Mouse (Mus musculus) C2C12 (cell line): ENCODE measurements around the gene A530064D06Rik. TPM values are rescaled to one million over a fixed set of nuclear protein-coding genes. Genes with fewer than 3 reads are reported as not detected.
A peak's percentile ranks its signal among the peaks of the same experiment; 100 is the strongest.

Experiments
- H3K27me3 ChIP-seq: one replicate; pipeline ENCODE4 v1.6.1; 2011; ENCODE audit not compliant: control insufficient read depth, insufficient read depth, insufficient read length
- H3K36me3 ChIP-seq: one replicate; pipeline ENCODE4 v1.6.1; 2011; ENCODE audit not compliant: control insufficient read depth, insufficient read depth
- H3K4me3 ChIP-seq: one replicate; pipeline ENCODE4 v1.5.1; 2011; ENCODE audit warnings: mild to moderate bottlenecking, control low read depth; ENCODE audit not compliant: poor library complexity, insufficient read depth, severe bottlenecking
- H3K79me2 ChIP-seq: one replicate; pipeline ENCODE4 v1.6.1; 2011; ENCODE audit not compliant: control insufficient read depth, insufficient read depth
- H3K79me3 ChIP-seq: one replicate; pipeline ENCODE4 v1.6.1; 2011; ENCODE audit warnings: low read depth, control low read depth
- H3ac ChIP-seq: one replicate; pipeline ENCODE3; 2011; ENCODE audit warnings: low read depth; ENCODE audit not compliant: control insufficient read depth, insufficient read length
- CEBPB ChIP-seq: IDR thresholded peaks from one replicate; pipeline ENCODE4 v1.6.1; 2011; ENCODE audit warnings: low read depth, mild to moderate bottlenecking, control low read depth, moderate library complexity
- CTCF ChIP-seq: IDR thresholded peaks from one replicate; pipeline ENCODE4 v1.5.1; 2011; ENCODE audit not compliant: control insufficient read depth, insufficient read depth, insufficient read length
- FOSL1 ChIP-seq: IDR thresholded peaks from one replicate; pipeline ENCODE4 v1.8.0; 2011; ENCODE audit warnings: mild to moderate bottlenecking, low read length; ENCODE audit not compliant: poor library complexity, insufficient read depth, severe bottlenecking
- MAX ChIP-seq: IDR thresholded peaks from one replicate; pipeline ENCODE4 v1.6.1; 2011; ENCODE audit warnings: mild to moderate bottlenecking, control low read depth
- MYOD1 ChIP-seq: IDR thresholded peaks from one replicate; pipeline ENCODE4 v1.6.1; 2011; ENCODE audit warnings: low read depth; ENCODE audit not compliant: control insufficient read depth, insufficient read length
- MYOG ChIP-seq: IDR thresholded peaks from one replicate; pipeline ENCODE4 v1.6.1; 2011; ENCODE audit not compliant: control insufficient read depth, insufficient read length; ENCODE audit errors: extremely low read depth
- USF1 ChIP-seq: IDR thresholded peaks from one replicate; pipeline ENCODE4 v1.6.1; 2011; ENCODE audit warnings: low read depth, mild to moderate bottlenecking, control low read depth, moderate library complexity
- polyA plus RNA-seq: library from polyadenylated mRNA; unstranded; fragments of >200 nt; fragmentation: generic; extraction: Trizol; gene quantifications from one replicate; pipeline ENCODE4 v1.2.1, GENCODE M21; 2012; ENCODE audit warnings: missing spikeins

The A530064D06Rik gene
- polyA plus RNA-seq, 1 experiment: not detected

DNA sequence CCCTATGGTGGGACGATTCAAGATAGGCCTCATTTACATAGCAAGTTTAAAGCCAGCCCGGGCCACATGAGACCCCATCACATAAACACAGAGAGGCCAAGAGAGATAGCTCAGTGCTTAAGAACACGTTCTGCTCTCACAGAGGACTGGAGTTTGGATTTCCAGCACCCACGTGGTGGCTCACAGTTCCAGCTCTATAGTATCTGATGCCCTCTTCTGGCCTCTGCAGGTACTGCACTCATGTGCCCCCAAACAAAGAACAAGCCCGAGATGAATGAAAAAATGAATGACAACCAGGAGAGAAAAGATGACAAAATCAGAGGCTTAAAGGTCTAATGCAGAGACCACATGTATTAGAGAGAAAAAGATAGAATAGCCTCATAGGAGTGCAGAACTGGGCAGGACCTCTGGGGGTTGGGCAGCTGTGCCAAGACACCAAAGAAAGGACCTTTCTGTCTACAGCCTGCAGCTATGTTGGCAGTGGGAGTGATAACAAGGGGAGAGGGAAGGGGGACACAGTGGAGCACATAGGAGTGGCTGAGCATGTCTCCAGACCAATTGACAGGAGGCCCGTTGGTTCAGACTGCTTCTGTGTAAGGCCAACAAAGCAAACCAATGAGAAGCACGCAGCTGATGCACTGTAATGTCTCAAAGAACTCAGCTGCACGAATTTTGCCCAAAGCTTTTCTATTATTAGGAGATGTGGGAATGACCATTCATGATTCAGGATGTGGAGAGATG is 56.4 kb downstream of the A530064D06Rik start:
- Histone ChIP-seq H3ac (no peak overlapping the region), H3K79me2 (no peaks in the 10 kb centered on the region), H3K79me3 (no peaks in the 10 kb centered on the region), H3K36me3 (no peaks in the 10 kb centered on the region), H3K27me3 (peaks cover 4% of the 10 kb centered on the region), H3K4me3 (no peak overlapping the region)
- no peak for TF ChIP-seq MAX

DNA sequence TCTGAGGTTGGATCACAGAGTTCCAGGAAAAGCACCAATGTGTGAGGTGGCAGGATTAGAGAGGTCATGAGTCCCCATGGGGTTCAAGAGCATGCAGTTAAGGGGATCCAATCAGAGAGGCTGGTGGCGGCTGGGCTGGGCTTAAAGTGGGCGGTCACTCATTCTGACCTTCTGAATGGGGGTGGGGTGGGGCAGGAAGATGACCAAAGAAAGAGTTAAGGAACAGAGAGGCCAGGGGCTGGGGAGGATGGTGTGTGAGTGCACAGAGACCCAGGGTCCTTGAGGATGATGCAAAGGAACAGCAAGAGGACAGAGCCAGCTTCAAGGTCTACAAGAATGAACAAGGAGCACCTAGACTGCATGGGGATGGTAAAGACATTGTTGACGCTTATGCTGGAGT is 58.6 kb downstream of the A530064D06Rik start:
- peaks cover 7% of the 10 kb centered on the region for H3K27me3 ChIP-seq
- no peaks in the 10 kb centered on the region for H3K79me3 ChIP-seq
- H3ac ChIP-seq: no peak overlapping the region
- no peak overlapping the region for H3K4me3 ChIP-seq
- TF ChIP-seq CTCF (no peak), MAX (no peak), MYOG (no peak), MYOD1 (no peak), USF1 (no peak), CEBPB (no peak), FOSL1 (no peak)
- no peaks in the 10 kb centered on the region for H3K79me2 ChIP-seq
- H3K36me3 ChIP-seq: no peaks in the 10 kb centered on the region

DNA sequence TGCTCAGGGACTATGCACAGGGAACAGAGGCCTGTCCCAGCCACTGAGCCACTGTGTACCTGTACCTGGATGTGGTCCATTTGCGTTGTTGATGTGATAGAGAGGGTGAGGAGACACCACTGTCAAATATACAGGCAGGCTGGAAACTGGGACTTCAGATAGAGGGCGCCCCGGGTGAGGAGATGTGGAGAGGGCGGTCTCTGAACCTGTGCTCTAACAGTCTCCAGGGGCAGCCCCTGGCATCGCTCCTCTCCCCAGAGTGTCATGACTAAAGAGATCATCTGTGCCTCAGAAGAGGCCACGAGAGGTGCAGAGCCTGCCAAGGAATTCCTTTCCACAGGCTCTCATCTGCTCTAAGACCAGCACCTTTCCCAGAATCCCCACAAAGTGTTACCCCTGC is 59.2 kb downstream of the A530064D06Rik start:
- Histone ChIP-seq H3K4me3 (no peak overlapping the region), H3ac (no peak overlapping the region), H3K79me3 (no peaks in the 10 kb centered on the region), H3K36me3 (no peaks in the 10 kb centered on the region), H3K79me2 (no peaks in the 10 kb centered on the region), H3K27me3 (peaks cover 7% of the 10 kb centered on the region)
- TF ChIP-seq MYOD1 (no peak), MAX (no peak), CTCF (no peak), CEBPB (no peak), MYOG (no peak), FOSL1 (no peak), USF1 (no peak)

DNA sequence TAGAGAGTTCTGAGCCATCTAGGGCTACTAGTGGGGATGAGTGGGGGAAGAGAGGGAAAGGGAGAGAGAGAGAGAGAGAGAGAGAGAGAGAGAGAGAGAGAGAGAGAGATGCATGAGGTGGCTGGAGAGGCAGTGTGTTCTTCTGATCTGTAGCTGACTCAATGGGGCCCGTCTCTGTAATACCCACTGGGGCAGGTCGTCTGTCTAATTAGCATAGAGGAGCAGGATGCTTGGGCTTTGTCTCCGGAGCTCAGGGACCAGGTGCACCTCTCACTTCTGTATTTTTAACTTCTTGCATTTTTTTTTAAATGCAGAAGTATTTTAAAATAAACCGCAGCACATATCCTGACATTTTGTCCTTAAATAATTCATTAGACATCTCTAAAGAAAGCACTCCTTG is 59.7 kb downstream of the A530064D06Rik start:
- no peaks in the 10 kb centered on the region for H3K79me3 ChIP-seq
- no peaks in the 10 kb centered on the region for H3K79me2 ChIP-seq
- H3K36me3 ChIP-seq: no peaks in the 10 kb centered on the region
- H3K4me3 ChIP-seq: no peak overlapping the region
- H3K27me3 ChIP-seq: peaks cover 7% of the 10 kb centered on the region
- no peak overlapping the region for H3ac ChIP-seq
- TF ChIP-seq CEBPB (no peak), MYOD1 (no peak), FOSL1 (no peak), USF1 (no peak), MYOG (no peak), MAX (no peak), CTCF (no peak)

DNA sequence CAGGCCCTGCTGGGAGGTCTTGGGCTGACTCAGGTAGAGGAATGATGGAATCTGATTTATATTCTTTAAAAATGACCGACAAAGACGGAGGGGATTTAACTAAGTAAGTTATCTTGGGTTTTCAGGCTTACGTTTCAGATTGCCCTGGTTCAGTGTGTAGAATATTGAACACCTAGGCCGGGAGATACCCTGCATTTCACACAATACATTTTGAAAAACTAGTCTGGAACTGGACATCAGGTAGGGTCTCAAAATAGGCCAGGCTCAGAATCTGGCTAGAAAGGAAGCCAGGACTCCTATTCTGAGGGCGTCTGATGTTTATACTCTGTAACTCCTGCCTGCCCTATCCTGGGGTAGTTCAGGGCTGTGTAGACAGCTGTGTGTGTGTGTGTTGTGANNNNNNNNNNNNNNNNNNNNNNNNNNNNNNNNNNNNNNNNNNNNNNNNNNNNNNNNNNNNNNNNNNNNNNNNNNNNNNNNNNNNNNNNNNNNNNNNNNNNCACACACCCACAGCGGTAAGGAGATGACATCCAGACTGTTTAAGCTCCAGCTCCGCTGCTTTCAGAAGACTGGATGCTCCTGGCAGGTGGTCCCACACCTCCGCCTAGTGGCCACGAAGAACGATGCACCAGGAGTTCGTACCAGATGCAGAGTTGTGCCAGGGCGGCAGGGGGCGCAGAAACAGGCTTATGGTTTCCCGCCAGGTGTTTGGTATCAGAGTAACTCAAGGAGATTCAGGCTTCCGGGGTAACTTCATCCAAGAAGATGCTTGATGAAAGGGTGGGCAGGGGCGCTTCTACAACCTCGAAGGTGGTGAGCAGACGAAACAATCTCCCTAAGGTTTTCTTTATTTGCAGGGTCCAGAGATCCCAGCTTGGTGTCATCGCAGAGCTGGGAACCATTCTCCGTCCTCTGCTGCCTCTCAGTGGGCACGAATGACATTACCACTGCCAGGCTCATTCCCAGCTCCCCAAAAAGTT is 66.3 kb downstream of the A530064D06Rik start:
- H3K79me3 ChIP-seq: no peaks in the 10 kb centered on the region

DNA sequence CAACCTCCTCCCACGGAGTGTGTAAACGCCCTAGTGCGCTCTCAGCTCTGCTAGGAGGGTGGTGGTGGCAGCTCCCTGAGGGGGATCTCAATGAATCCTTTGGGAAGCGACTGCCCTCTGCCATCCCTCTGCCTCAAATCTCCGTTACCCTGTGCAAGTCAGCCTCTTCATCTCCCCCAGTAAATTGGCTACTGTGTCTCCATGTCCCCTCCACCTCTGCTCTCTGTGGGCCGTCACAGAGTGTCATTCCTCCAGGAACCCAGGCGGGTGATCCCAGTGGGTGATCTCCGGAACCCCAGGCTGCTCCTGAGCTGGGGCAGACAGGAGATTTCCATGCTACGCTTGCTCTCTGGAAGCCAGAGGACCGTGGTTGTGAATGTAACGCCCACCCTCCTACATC is 67.8 kb downstream of the A530064D06Rik start:
- Histone ChIP-seq H3K4me3 (no peak overlapping the region), H3K79me2 (no peaks in the 10 kb centered on the region), H3K36me3 (no peaks in the 10 kb centered on the region), H3K79me3 (no peaks in the 10 kb centered on the region), H3ac (no peak overlapping the region), H3K27me3 (peaks cover 53% of the 10 kb centered on the region)
- TF ChIP-seq CTCF (no peak), USF1 (no peak), CEBPB (no peak), MYOD1 (no peak), MAX (no peak), MYOG (no peak), FOSL1 (no peak)

More for the DNA sequence above, 66.3 kb downstream of the A530064D06Rik start:
- Histone ChIP-seq H3ac (no peak overlapping the region), H3K79me2 (no peaks in the 10 kb centered on the region), H3K27me3 (peaks cover 44% of the 10 kb centered on the region), H3K4me3 (no peak overlapping the region), H3K36me3 (no peaks in the 10 kb centered on the region)
- no peak for TF ChIP-seq CEBPB
- peak; percentile 98 for TF ChIP-seq CTCF
- TF ChIP-seq FOSL1: no peak
